Mouse (Mus musculus) embryo, embryonic 10.5 days (tissue): Measurements from ENCODE around the gene Scarb2.

Source experiments
- DNase-seq: peaks from one replicate; pipeline ENCODE4 v3.0.0-alpha.2; 2015; ENCODE audit warnings: low spot score

The Scarb2 gene

DNA sequence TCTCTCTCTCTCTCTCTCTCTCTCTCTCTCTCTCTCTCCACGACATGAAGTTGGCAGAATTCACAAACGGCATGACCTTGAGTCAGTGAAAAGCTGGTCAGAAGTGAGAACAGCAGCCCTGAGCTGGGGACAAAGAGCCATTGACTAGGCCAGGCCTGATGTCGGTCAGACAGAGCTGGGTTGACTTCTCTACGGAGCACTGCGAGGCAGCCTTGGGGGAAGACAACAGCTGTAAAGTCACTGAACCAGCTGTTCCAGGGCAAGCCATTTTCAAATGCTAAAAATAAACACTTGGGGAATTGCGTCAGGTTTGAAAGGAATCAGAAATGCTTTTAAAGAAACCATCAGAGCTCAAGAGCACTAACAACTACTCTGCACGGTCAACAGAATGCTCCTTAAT lies 13.2 kb downstream of the Scarb2 start:
- peak; percentile 26 for DNase-seq

- no peak for DNase-seq
Observed at GRCm38 (mm10) chr5:92490779-92491178, 15.9 kb downstream of the Scarb2 start.

- DNase-seq: no peak
Observed at GRCm38 (mm10) chr5:92490304-92490703, 16.3 kb downstream of the Scarb2 start.

DNA sequence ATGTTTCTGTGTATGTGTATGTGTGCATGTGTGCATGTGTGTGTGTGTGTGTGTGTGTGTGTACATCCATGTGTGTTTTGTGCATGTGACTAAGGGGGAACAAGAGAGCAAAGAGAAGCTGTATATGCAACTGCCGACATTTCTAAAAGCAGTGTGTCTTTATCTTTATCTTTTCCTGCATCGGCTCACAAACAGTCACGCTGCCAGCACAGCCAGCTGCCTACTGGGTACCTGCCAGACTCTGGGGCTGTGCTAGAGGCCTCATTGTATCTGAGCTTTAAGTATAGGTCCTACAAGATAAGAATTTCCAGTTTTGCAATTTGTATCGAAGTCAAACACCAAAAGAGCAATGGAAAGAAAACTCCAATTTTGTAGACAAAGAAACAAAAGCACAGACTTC lies 17.1 kb downstream of the Scarb2 start:
- DNase-seq: no peak

DNA sequence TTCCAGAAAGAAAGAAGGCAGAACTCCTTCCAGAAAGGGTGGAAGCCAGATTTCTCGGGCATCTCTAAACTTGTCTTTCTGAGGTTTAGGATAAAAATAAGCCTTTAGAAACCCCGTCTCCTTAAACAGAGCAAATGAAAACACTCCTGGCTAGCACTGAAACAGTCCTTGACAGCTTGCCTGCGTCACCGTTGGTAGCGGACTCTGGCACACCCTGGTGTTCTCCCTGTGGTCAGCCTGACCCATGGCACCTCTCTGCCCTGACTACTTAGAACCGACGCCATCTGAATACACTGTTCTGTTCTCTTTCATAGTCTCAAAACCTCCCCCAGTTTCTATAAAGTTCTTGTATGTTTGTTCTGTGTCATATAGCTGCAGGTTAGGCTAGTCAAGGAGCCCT lies 17.7 kb downstream of the Scarb2 start:
- no peak for DNase-seq

GRCm38 (mm10) chr5:92488408-92488807 lies 18.2 kb downstream of the Scarb2 start:
- no peak for DNase-seq

DNA sequence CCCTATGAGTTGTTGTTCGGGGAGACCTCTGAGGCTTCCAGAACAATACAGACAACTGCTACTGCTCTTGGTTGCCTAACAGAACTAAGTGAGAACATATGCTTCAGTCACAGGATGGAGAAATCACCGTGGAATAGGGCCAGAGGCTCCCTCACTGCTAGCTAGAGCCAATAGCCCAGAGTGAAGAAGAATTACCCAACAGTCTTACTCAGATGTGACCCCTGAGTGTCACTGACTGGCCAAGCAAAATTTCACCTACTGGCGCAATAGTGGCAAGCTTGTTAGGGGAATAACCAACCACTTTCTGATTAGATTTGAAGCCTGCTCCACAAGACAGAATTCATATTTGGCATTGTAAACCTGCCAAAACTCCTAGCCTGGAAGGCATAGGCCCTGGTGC lies 19.9 kb downstream of the Scarb2 start:
- no peak for DNase-seq

GRCm38 (mm10) chr5:92484880-92485279 lies 21.8 kb downstream of the Scarb2 start:
- no peak for DNase-seq

- no peak for DNase-seq
Observed at GRCm38 (mm10) chr5:92472863-92473262, 33.8 kb downstream of the Scarb2 start.

DNA sequence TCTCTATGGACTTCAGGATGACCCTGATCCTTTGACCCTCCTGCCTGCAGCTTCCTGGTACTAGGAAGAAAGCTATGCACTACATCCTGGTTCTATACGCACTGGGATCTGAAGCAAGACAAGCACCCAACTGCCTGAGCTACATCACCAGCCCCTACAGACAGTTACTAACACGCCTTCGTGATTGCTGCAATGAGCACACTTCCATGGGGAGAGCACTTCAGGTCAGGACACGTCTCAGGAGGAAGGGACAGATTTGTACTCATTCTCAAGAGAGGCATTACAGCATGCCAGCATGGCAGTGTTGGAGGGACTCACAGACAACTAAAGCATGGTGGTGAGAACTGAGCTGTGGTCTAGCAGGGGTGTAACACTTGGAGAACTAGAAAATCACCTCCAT lies 35.1 kb downstream of the Scarb2 start:
- no peak for DNase-seq

GRCm38 (mm10) chr5:92469201-92470130 lies 37.2 kb downstream of the Scarb2 start:
- no peak for DNase-seq

DNA sequence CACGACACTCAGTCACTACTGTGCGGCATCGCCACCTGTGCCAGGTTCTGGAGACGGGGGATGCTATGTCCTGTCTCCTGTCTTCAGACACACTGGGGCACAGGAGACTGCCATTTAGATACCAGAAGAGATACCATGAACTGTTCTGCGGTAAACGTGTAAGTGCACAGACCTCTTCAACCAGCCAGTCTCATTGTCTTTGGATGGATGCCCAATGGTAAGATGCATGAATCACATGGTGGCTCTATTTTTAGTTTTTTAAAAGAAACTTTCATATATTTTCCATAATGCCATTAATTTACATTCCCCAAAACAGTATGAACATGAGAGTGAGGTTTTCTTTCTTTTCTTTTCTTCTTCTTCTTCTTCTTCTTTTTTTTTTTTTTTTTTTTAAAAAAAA lies 38.4 kb downstream of the Scarb2 start:
- DNase-seq: no peak

DNA sequence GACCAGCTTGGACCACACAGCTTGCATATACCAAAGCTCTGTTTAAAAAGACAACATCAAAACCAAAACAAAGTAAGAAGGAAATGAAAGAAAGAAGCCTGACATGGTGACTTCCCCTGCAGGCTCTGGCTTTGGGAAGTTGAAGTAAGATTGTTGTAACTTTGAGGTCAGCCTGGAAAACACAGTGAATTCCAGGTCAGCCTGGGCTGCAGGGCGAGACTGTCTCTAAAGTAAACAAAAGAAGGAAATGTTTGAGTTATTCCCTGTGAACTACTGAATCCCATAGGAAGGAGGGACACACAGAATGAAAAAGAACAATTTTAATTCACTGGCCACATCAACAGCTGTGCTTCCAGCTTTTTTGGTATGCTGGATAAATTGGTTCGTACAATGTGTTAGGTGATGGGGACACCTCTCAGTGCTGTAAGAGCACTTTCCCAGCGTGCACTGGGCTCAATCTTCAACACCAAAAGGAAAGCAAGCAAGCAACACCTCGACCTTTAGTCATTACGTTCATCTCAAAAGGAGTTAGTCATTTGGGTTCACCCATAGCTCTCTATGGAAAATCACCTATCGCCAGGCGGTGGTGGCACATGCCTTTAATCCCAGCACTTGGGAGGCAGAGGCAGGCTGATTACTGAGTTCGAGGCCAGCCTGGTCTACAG lies 39.4 kb downstream of the Scarb2 start:
- no peak for DNase-seq

GRCm38 (mm10) chr5:92465511-92465910 lies 41.1 kb downstream of the Scarb2 start:
- DNase-seq: no peak

GRCm38 (mm10) chr5:92461321-92461720 lies 45.3 kb downstream of the Scarb2 start:
- DNase-seq: peak; percentile 81

DNA sequence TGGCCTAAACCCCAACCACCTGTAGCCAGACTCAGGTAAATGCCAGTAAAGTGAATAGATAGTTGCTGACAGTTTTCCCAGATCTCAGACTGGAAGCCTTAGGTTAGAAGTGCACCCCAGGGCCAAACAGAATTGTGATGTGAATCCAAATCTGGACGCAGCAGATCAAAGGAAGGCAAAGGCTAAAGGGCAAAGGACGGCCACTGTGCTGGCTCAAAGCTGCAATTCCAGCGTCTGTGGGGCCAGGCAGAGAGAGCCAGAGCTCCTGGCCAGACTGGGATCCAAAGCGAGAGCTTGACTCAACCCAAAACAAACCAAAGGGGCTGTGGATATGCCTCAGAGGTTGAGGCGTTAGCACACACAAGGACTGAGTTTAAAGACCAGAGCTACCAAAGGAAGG lies 47.9 kb downstream of the Scarb2 start:
- DNase-seq: no peak

DNA sequence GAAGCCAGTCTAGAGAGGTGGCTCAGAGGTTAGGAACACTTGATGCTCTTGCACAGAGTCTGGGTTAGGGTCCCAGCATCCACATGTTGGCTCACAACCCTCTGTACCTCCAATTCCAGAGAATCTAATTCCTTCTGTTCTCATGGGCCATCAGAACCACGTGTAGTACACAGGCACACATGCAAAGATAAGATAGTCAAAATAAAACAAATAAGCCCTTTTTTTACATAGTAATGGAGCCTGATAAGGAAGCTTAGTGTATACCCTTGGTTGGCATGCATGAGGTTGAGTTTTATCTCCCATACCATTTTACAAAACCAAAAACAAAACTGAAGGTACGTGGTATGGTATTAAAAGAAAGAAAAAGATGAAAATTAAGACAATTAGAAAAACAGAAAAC lies 49.2 kb downstream of the Scarb2 start:
- DNase-seq: no peak

GRCm38 (mm10) chr5:92452876-92453275 lies 53.8 kb downstream of the Scarb2 start:
- DNase-seq: no peak

GRCm38 (mm10) chr5:92446736-92447135 lies 59.9 kb downstream of the Scarb2 start:
- no peak for DNase-seq

- DNase-seq: no peak
Observed at GRCm38 (mm10) chr5:92445016-92445415, 61.6 kb downstream of the Scarb2 start.

- no peak for DNase-seq
Observed at GRCm38 (mm10) chr5:92442914-92443313, 63.7 kb downstream of the Scarb2 start.

DNA sequence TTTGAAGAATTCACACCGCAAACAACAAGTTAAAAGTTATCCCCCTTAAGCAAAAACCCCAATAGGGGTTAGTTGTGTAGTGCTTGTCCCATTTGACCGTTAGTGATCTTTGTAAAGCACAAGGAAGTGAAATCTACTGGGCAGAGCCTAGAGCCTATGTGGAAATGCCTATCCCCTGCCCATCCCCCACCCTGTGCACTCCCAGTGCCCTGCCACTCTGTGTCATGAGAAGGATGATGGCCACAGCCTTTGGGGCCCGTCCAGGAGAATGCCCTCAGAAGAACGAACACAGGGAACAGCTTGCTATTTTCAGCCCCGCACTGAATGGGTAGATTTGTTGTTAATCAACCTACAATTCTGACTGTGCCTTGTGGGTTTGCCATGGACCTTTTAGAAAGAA lies 65.1 kb downstream of the Scarb2 start:
- DNase-seq: no peak

GRCm38 (mm10) chr5:92438540-92438939 lies 68.1 kb downstream of the Scarb2 start:
- no peak for DNase-seq
